Mouse (Mus musculus) liver, embryonic 14.5 days (tissue): ENCODE measurements at regions not wholly inside any gene's neighbourhood (a gene's known extent, or its start where the extent isn't known, plus 50 kb on each side); places are given as distances from the start of the nearest gene placed in this dataset.

Source experiments
- CTCF ChIP-seq: IDR thresholded peaks from 2 replicates; pipeline ENCODE4 v1.5.1; 2016; ENCODE audit warnings: antibody characterized with exemption, low read depth, control low read depth
- EP300 ChIP-seq: IDR thresholded peaks from 2 replicates; pipeline ENCODE4 v1.6.1; 2016; ENCODE audit warnings: antibody characterized with exemption, low read depth

DNA sequence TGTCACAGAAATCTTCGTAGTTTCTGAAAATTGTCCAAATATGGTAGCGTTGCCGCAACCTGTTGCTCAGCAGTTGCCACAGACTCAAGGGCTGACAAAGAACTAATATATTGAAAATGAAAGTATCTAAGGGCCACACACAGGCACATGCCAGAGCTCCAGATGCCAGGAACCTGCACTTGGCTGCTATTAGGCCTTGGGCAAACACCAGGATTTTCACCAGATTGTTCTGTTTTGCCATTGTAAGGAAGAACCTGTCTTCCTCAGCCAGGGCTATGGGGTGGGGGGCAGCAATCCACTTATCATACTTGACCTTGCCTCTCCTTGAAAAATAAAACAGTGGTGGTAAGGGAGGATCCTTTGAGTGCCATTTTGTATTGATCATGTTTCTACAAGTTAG lies 297.4 kb downstream of the Maf start:
- no peak for TF ChIP-seq CTCF
- no peak for TF ChIP-seq EP300
